Mouse (Mus musculus): ENCODE results near the gene Myo18a.
"Not testable (repeated sequence)": the region's sequence is repeated elsewhere in the genome, so short reads cannot be mapped to it uniquely, and the experiment has no call there.

Gene Myo18a

GRCm38 (mm10) chr11:77762783-77763672 is at the start of gene Myo18a:
Gene Myo18a (plus strand): TSS chr11:77763246.
- peak; percentile 68 to 82 for DNase-seq (ENCODE audit: low spot score in 2 of 2)

GRCm38 (mm10) chr11:77713736-77714135 is 49.3 kb upstream of the Myo18a start:
- DNase-seq (ENCODE audit: low spot score in 2 of 2): no peak

- no peak for DNase-seq (ENCODE audit: low spot score in 2 of 2)
These were observed 44.0 kb upstream of the Myo18a start for GRCm38 (mm10) chr11:77719055-77719454.

DNA sequence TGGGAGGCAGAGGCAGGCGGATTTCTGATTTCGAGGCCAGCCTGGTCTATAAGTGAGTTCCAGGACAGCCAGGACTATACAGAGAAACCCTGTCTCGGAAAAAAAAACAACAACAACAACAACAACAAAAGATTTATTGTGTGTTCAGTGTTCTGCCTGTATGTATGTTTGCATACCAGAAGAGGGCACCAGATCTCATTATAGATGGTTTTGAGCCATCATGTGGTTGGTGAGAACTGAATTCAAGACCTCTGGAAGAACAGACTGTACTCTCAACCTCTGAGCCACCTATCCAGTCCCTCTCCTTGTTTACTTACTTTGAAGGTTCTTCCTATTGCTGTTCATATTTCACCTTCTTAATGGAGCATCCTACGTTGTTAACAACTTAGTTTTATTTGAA is 41.7 kb upstream of the Myo18a start:
- no peak for DNase-seq (ENCODE audit: low spot score in 2 of 2)

DNA sequence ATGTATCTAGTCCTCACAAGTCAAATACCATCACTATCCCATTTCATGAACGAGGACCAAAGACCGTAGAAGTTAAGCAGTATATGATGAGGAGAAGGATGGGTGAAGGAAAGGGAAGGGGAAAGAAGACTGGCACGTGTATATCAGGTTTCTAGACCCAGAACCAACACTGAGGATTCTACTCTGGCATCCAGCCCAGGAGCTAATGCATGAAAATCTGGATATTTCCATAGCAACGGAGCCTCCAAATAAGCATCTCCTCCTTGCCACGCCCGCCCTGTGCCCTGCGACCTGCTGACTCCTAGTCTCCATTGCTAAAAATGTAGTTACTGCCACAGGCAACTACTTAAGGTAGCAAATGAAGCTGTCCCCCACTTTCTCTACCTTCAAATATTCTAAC is 38.3 kb upstream of the Myo18a start:
- no peak for DNase-seq (ENCODE audit: low spot score in 2 of 2)

DNA sequence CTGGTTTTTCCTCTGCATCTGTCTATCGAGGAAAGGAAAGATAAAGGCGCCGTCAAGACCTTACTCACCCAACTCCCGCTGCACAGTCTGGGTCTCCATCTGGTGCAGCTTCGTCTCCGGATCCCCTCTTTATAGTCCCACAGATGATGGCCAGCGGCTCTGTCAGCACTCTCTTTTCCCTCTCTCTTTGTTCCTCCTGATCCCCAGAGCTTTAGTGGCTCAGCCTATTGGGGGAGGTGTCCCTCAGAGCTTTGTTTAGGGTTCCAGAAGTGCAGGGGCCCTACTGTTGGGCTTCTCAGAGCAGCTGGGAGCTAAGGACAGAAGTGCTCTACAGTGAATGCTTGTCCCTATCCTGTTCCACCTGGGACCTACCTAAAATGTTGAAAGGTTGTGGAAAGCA is 37.9 kb upstream of the Myo18a start, which contains the start of gene Cryba1:
TSS of gene Cryba1 (minus strand) at position 101 of the 400 bp plus-strand sequence.
- DNase-seq (ENCODE audit: low spot score in 2 of 2): no peak

DNA sequence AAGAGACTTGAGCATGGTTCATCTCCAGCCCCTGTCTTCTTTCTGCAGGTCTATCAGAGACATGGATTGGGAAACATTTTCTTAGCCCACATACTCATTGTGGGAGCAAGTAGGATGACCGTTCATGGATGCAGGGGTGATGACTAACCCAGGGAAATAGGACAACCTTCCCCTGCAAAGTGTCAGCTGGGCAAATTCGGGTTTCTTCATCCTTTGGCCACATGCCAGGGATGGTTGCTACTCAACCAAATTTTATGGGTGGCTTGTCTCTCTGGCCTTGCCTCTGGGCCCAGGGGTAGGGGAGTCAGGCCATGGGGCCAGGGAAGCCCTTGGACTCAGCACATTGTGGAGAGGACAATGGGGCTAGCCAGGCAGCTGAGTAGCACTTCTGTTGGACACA is 34.5 kb upstream of the Myo18a start:
- DNase-seq (ENCODE audit: low spot score in 2 of 2): no peak

- DNase-seq (ENCODE audit: low spot score in 2 of 2): peak; percentile 61 to 62
These were observed 25.8 kb upstream of the Myo18a start for GRCm38 (mm10) chr11:77737289-77737688.

DNA sequence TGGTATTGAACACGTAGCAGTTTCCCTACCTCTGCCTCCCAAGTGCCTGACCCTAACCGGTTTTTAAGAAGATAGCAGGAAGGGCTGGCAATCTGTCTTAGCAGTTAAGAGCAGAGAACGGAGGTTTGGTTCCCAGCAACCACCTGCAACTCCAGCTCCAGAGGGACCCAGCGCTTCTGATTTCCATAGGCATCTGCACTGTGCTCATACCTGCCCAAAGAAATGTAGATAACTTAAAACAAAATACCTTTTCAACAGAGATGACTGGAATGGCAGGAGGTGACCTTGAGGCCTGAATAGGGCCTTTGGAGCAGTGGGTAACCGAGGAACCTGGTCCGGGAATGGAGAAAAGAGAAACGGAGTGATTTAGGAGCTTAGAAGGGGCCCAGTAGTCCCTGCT is 24.5 kb upstream of the Myo18a start:
- no peak for DNase-seq (ENCODE audit: low spot score in 2 of 2)

GRCm38 (mm10) chr11:77743966-77744365 is 19.1 kb upstream of the Myo18a start:
- DNase-seq (ENCODE audit: low spot score in 2 of 2): peak in 1 of 2 experiments; percentile 19

- DNase-seq (ENCODE audit: low spot score in 2 of 2): no peak
These were observed 16.4 kb upstream of the Myo18a start for GRCm38 (mm10) chr11:77746652-77747051.

GRCm38 (mm10) chr11:77747103-77747502 is 15.9 kb upstream of the Myo18a start:
- not testable (repeated sequence) for DNase-seq (ENCODE audit: low spot score in 2 of 2)

DNA sequence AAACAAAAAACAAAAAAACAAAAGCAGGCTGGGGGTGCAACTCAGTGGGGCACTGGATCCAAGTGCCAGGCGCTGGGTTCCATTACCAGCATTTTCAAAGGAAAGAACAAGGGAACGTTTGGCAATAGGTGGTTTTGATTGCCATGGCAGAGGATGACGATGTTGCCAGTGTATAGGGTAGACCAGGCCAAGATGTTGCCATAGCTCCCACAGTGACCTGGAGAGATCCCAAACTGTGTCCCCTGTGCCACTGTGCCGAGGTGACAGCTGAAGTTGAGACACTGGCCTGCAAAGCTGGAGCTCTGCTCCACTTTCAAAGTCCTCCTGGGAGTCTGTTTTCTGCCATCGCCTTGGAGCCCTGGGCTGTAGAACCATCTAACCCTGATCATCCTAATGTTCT is 14.1 kb upstream of the Myo18a start:
- no peak for DNase-seq (ENCODE audit: low spot score in 2 of 2)

DNA sequence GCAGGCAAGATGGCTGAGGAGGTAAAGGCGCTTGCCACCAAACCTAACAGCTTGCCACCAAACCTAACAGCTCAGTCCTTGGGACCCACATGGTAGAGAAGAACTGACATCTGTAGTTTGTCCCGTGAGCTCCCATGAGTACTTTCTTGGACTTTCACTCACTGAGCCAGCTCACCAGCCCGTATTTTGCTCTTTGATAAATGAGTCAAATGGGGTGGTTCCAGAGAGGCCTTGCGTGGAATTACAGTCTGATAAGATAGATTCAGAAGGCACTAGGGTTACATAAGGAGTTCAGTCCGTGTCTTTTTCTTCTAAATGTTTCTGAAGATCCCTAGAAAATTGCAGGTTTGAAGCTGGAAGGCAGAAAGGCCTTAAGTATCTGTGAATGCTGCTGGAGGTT is 10.5 kb upstream of the Myo18a start:
- DNase-seq (ENCODE audit: low spot score in 2 of 2): no peak

- DNase-seq (ENCODE audit: low spot score in 2 of 2): no peak
These were observed 9.6 kb upstream of the Myo18a start for GRCm38 (mm10) chr11:77753469-77753868.

DNA sequence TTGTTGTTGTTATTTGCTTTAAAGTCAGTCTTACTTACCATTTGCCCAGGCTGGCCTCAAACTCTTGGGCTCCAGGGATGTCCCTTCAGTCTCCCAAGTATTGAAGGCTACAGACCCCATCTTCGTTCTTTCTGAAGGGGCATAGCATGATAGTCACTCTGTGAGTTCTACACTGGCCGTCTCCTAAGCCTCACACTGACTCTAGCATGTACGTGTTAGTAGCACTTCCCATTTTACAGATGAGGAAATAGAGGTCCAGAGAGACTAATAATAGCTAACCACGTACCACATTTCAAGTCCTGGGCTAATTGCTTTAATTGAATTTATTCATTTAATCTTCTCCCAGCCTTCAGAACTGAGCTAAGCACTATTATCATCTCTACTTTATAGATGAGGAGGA is 3.0 kb upstream of the Myo18a start:
- no peak for DNase-seq (ENCODE audit: low spot score in 2 of 2)

DNA sequence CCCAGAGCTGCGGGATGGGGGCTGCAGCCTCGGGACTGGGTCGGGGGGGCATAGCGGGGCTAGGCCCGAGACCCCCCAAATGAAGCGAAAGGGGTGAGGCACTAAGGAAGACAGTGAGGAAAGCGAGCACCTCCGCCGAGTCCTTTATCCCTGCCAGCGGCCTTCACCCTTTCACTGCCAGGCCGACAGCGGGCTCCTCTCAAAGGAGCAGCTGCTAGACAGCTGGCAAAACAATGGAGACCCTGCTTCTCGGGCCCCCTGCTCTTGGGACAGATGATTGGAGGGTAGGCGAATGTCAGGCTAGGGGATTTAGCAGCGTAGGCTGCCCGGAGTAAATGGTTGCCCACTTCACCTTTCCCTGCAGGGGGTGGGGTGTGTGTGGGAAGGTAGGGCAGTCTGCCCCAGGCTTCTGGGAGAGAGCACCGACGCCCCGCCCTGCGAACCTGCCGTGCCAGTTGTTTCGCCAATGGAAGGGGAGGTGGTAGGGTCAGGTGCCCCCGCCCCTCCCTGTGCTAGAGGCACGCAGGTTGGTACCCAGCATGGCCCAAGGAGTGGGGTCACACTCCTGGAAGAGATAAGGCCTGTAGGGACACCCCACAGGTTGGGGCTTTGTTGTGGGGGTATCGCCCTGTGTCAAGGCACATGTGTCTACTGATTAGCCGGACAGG is 761 bp downstream of the Myo18a start:
- DNase-seq (ENCODE audit: low spot score in 2 of 2): peak; percentile 66 to 73

- no peak for DNase-seq (ENCODE audit: low spot score in 2 of 2)
These were observed 1.8 kb downstream of the Myo18a start for GRCm38 (mm10) chr11:77764694-77765458.

DNA sequence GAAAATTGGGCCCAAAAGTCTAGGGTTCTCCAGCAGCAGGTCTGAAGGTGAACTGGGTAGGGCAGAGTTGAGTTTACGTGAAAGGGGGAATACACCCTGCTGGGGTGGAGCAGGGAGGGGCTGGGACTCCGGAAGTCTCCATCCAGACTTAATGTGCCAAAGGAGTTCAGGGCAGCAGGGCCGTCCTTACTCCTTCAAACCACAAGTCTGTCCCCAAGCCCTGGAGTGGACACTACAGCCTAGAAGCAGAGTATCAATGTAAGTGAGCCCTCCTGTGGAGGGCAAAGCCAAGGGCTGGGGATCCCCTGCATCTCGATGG is 2.4 kb downstream of the Myo18a start:
- no peak for DNase-seq (ENCODE audit: low spot score in 2 of 2)

DNA sequence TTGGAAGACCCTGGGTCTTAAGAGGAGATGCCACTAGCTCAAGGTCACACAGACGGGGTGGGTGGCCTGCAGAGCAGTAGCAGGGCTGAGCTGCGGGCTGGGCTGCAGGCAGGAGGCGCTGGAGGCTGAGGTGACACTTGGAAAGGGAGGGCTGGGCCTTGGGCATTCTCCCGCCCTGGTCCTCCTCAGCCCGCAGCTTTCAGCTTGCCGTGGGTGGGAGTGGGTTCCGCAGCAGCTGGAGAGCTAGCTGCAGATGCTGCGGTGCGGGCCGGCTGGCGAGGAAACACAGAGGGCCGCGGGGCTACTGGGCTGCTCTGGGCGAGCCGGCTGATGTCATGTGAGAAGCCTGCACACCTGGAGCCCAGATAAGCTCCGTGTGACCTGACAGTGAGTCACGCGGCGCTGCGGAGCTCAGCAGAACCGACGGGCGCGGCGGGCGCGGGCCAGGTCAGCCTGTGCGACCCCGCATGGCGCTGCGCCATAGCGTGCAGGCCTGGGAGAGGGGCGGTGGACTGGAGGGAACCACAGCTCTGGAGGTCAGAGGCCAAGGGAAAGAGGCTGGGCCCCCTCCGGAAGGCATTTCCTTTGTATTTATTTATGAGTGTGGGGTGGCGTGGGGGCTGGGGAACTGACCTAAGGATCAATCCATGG is 3.4 kb downstream of the Myo18a start:
- peak; percentile 53 to 66 for DNase-seq (ENCODE audit: low spot score in 2 of 2)

GRCm38 (mm10) chr11:77769496-77769895 is 6.5 kb downstream of the Myo18a start:
- DNase-seq (ENCODE audit: low spot score in 2 of 2): no peak

- DNase-seq (ENCODE audit: low spot score in 2 of 2): no peak
These were observed 7.3 kb downstream of the Myo18a start for GRCm38 (mm10) chr11:77770346-77770745.
